Mouse (Mus musculus) midbrain, embryonic 15.5 days (tissue): ENCODE measurements at regions not wholly inside any gene's neighbourhood (a gene's known extent, or its start where the extent isn't known, plus 50 kb on each side); places are given as distances from the start of the nearest gene placed in this dataset.
"Not testable (repeated sequence)": the region's sequence is repeated elsewhere in the genome, so short reads cannot be mapped to it uniquely, and the experiment has no call there.

ENCODE experiments used
- ATAC-seq: fragments of 200-750 bp; cut with Nextera tagmentation; replicated peaks from 2 replicates; pipeline ENCODE4 v1.8.0; 2017; ENCODE audit warnings: moderate TSS enrichment
- H3K27ac ChIP-seq: fragments of 300-500 bp; sonication (generic); 2 replicates; pipeline ENCODE4 v1.5.1; 2015; ENCODE audit warnings: mild to moderate bottlenecking, inconsistent platforms
- H3K27me3 ChIP-seq: fragments of 300-500 bp; sonication (generic); replicated peaks from 2 replicates; pipeline ENCODE4 v1.6.1; 2015; ENCODE audit warnings: inconsistent platforms
- H3K36me3 ChIP-seq: fragments of 300-500 bp; sonication (generic); replicated peaks from 2 replicates; pipeline ENCODE4 v1.6.1; 2015; ENCODE audit warnings: inconsistent platforms
- H3K4me1 ChIP-seq: fragments of 300-500 bp; sonication (generic); 2 replicates; pipeline ENCODE4 v1.6.1; 2015; ENCODE audit warnings: inconsistent platforms
- H3K4me2 ChIP-seq: fragments of 300-500 bp; sonication (generic); 2 replicates; pipeline ENCODE4 v1.6.1; 2015; ENCODE audit warnings: inconsistent platforms, mild to moderate bottlenecking, moderate library complexity
- H3K4me3 ChIP-seq: fragments of 300-500 bp; sonication (generic); 2 replicates; pipeline ENCODE4 v1.5.1; 2015; ENCODE audit warnings: mild to moderate bottlenecking, inconsistent platforms
- H3K9ac ChIP-seq: fragments of 300-500 bp; sonication (generic); 2 replicates; pipeline ENCODE4 v1.6.1; 2015; ENCODE audit warnings: mild to moderate bottlenecking, inconsistent platforms
- H3K9me3 ChIP-seq: fragments of 300-500 bp; sonication (generic); 2 replicates; pipeline ENCODE4 v1.6.1; 2016; ENCODE audit warnings: inconsistent platforms
- WGBS: fragments of 180-500 bp; shearing (Covaris S2); methylation state at CpG from one replicate; pipeline ENCODE4 v1.1.7; 2015; ENCODE audit warnings: mixed read lengths; 5-methylcytosine and 5-hydroxymethylcytosine counted together

DNA sequence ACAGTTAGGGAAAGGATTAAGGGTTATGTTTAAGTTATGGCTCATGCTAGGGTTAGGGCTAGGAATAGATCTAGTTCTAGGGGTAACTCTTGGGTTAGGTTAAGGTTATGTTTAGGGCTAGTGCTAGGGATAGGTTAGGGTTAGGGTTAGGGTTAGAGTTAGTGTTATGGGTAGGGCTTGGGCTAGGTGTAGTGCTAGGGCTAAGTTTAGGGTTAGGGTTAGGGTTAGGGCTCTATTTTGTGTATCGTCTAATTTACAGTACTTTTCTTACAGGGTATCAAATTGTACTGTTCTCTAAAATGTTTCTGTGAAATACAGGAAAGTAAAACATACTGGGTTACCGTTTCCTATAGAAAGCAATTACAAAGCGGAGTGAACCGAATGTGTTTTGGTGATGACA is 64.8 kb downstream of the Ptchd3 start:
- H3K4me3 ChIP-seq, result no peak overlapping the region
- no peaks in the 10 kb centered on the region for H3K9me3 ChIP-seq
- no peak for ATAC-seq
- no peaks in the 10 kb centered on the region for H3K36me3 ChIP-seq
- H3K4me2 ChIP-seq, result no peak overlapping the region
- no peak overlapping the region for H3K9ac ChIP-seq
- H3K4me1 ChIP-seq, result no peaks in the 10 kb centered on the region
- no peak overlapping the region for H3K27ac ChIP-seq
- WGBS, result 96% methylated on average over 4 of the region's 4 CpGs
- H3K27me3 ChIP-seq, result no peaks in the 10 kb centered on the region

DNA sequence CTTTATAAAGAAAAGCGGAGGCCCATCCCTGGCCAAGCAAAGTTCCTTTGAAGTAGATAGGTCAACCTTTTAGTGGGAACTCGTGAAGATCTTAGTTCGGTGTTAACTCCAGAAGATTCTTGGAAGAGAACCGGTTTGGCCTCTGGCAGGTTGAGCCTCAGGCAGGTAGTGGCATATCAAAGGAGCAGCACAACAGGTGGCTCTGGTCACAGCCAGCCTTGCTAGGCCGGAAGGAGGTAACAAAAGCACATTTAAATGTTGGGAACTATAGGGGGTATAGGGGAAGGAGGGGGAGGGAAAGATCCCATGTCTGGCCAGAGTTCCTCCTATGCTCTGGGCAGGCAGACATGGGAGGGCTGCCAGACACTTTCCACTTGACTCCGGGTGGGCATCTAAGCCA is 74.3 kb downstream of the Ptchd3 start:
- not testable (repeated sequence) for H3K4me3 ChIP-seq, H3K4me2 ChIP-seq, H3K27me3 ChIP-seq, ATAC-seq, H3K9ac ChIP-seq, H3K36me3 ChIP-seq, H3K9me3 ChIP-seq, H3K27ac ChIP-seq, H3K4me1 ChIP-seq
- WGBS, result 81% methylated on average over 6 of the region's 6 CpGs

DNA sequence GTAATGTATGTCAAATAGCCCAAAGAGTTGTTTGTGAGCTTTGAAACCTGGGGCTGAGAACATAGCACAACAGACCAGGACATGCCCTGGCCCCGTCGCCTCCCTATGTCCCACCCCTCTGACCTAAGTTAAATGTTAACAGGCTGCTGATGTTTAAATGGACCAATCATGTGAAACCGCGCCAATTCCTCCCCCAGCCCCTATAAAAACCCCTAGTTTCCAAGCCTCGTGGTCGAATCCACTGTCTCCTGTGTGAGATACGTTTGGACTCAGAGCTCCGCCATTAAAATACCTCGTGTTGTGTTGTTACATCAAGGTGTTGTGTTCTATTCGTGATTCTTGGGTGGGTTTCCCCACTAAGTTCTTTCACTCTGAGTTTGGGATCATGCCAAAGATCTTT is 94.6 kb downstream of the Ptchd3 start:
- H3K4me1 ChIP-seq, H3K4me2 ChIP-seq, H3K27me3 ChIP-seq, H3K9me3 ChIP-seq, ATAC-seq, H3K9ac ChIP-seq, H3K4me3 ChIP-seq, H3K36me3 ChIP-seq, H3K27ac ChIP-seq: not testable (repeated sequence)
- 94% methylated on average over 10 of the region's 10 CpGs for WGBS

DNA sequence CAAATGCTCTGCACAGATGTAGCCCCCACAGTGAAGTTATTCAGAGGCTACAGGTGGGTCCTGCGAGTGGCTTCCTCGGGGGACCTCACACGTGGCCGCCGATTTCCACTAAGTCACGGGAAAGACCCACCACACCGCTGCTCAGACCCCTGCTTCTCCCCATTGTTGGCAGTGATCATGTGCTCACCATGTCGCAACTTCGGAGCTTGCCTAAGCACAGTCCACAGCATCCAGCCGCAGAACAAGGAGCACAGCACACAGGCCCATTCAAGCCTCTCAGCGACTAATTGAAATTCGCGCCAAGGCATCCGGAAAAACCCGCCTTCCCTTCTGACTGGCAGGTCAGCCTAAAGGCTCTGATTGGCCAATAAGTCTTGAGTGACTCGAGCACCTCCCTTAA is 95.0 kb downstream of the Ptchd3 start:
- not testable (repeated sequence) for H3K27me3 ChIP-seq, H3K4me3 ChIP-seq, ATAC-seq, H3K9me3 ChIP-seq, H3K27ac ChIP-seq, H3K36me3 ChIP-seq, H3K9ac ChIP-seq, H3K4me1 ChIP-seq
- 38% methylated on average over 16 of the region's 16 CpGs for WGBS
- peak overlapping the region; percentile 15 for H3K4me2 ChIP-seq

DNA sequence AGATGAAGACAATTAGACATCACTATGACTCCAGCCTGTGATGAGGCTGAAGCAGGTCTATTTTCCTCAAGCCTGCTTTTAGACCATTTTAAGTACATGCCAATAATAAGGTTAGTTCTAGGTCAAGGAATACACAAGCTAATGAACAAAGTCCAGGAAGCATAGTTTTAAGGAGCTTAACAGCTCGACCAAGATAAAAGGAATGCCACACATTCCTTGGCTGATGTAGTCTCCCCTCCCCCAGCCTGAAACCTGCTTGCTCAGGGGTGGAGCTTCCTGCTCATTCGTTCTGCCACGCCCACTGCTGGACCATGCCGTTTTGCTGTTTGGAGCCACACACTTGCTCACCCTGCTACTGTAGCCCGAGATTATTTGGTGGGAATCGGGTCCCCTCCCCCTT is 121.7 kb downstream of the Ptchd3 start:
- ATAC-seq, H3K9me3 ChIP-seq, H3K27ac ChIP-seq, H3K9ac ChIP-seq, H3K36me3 ChIP-seq, H3K27me3 ChIP-seq, H3K4me2 ChIP-seq, H3K4me3 ChIP-seq, H3K4me1 ChIP-seq: not testable (repeated sequence)
- 71% methylated on average over 6 of the region's 6 CpGs for WGBS

DNA sequence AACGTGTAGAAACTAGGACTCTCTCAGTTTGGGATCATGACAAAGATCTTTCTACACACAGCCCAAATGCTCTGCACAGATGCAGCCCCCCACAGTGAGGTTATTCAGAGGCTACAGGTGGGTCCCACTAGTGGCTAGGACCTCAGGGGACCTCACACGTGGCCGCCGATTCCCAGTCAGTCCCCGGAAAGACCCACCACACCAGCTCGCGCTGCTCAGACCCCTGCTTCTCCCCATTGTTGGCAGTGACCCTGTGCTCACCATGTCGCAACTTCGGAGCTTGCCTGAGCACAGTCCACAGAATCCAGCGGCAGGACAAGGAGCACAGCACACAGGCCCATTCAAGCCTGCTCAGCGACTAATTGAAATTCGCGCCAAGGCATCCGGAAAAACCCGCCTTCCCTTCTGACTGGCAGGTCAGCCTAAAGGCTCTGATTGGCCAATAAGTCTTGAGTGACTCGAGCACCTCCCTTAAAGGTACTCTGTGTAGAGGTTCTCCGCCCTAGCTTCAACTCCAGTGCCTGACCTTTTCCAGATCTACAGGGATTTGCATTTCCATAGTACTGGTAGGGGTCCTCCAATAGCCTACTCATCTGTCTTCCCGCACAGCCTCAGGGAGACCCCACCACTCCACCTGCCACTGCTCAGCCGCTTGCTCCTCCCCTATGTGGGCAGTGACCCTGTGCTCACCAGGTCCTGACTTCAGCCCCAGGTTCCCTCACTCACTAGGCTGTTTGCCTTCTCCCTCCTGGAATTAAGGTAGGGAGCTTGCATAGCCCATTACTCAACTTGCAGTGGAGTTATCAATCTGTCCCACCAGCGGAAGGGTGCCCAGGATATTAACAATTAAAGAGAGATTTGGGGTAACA is 126.6 kb downstream of the Ptchd3 start:
- not testable (repeated sequence) for H3K27ac ChIP-seq, H3K27me3 ChIP-seq, H3K9ac ChIP-seq, H3K4me1 ChIP-seq, H3K36me3 ChIP-seq, ATAC-seq, H3K9me3 ChIP-seq
- WGBS, result 13% methylated on average over 20 of the region's 20 CpGs
- Histone ChIP-seq H3K4me3 (peak overlapping the region; percentile 11; the same call in 1 of the 2 replicates), H3K4me2 (peak overlapping the region; percentile 35)

DNA sequence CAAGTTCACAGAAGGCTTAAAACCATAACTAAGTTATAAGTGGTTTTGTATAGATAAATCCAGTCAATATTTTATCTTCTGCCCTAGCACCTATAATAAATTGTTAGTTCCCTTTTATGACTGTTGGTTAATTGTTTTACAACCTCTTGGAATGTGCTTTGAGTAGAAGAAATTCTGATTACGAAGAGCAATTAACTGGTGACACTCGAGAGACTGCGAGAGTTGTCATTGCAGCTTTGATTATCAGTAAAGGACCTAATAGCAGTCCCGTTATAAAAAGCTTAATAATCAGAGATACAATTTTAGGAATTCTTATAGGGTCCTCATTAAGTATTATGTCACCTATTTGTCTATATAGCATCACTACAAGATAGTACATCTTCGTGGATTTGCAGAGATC is 128.7 kb downstream of the Ptchd3 start:
- not testable (repeated sequence) for H3K4me2 ChIP-seq, H3K36me3 ChIP-seq, H3K4me3 ChIP-seq, ATAC-seq, H3K4me1 ChIP-seq, H3K9ac ChIP-seq, H3K27me3 ChIP-seq, H3K9me3 ChIP-seq, H3K27ac ChIP-seq
- WGBS, result 87% methylated on average over 5 of the region's 5 CpGs

DNA sequence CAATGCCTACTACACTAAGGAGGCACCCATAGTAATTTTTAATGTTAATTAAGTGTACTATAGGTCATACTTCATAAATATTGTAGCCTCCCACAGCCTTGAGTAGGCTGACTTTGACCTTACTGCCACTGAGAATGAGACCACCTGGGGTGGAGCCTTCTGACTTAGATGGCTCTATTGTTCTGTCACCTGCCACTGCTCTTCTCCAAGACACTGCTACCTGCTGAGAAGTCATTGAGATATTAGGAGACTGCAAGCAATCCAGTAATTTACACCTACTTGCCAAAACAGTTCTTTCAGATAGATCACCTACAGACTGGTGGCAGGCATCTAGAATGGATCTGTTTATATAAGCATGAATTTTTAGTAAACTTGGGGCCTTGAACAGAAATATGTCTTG is 134.1 kb downstream of the Ptchd3 start:
- H3K4me2 ChIP-seq, ATAC-seq, H3K27ac ChIP-seq, H3K9ac ChIP-seq, H3K27me3 ChIP-seq, H3K9me3 ChIP-seq, H3K36me3 ChIP-seq, H3K4me3 ChIP-seq, H3K4me1 ChIP-seq: not testable (repeated sequence)

DNA sequence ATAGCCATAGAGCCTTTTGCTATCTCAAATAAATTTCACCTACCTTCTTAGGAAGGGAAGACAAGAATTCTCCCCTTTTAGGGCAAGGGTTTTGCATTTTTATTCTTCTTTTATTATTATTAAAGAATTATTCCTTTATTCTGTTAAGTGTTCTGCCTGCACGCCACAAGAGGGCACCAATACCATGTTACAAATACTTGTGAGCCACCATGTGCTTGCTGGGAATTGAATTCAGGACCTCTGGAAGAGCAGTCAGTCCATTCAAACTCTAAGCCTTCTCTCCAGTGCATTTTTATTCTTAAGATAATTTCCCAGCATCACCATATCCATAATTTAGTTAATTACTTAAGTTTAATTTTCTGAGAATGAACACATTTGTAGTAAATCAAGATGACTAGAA is 135.9 kb downstream of the Ptchd3 start:
- not testable (repeated sequence) for H3K4me1 ChIP-seq, H3K9ac ChIP-seq, H3K9me3 ChIP-seq, H3K27ac ChIP-seq, H3K27me3 ChIP-seq, H3K4me3 ChIP-seq, H3K4me2 ChIP-seq, H3K36me3 ChIP-seq, ATAC-seq
- 0% methylated on average over 1 of the region's 1 CpGs for WGBS
